Mouse (Mus musculus): ENCODE measurements around the gene Scd4. TPM values are rescaled to one million over a fixed set of nuclear protein-coding genes. Genes with fewer than 3 reads are reported as not detected.

The Scd4 gene
- polyA plus RNA-seq, 1 experiment from 2014 or later, result 0.29 TPM

DNA sequence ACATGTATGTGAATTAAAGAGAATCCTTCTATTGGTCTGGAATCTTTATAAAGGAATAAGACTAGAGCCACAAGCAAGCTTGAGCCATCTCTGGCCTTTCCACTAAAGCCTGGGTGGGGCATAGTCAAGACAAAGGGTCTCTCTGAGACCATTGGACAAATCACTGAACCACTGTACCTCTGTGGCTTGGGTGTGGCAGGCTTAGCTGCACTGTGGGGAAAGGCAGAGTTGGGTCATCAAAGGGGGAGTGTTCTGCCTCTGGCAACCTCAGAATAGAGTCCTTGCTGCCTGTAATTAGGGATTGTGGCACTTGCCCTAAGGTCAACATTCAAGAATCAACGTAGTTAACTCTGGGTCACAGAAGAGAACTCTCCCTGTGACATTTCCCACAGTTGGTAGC, 56.6 kb downstream of the Scd4 start:
- no peaks in the 10 kb centered on the region for H3K9me3 ChIP-seq
- no peak overlapping the region for H3K4me3 ChIP-seq (replicated peaks)
- no peak overlapping the region for H3K4me2 ChIP-seq
- H3K27me3 ChIP-seq, result no peaks in the 10 kb centered on the region
- H3K36me3 ChIP-seq (replicated peaks), result no peaks in the 10 kb centered on the region; the same call in 1 of the 2 replicates
- 12% methylated on average over 1 of the region's 1 CpGs for WGBS
- H3K4me1 ChIP-seq, result peaks cover 18% of the 10 kb centered on the region
- ATAC-seq (ENCODE audit: low FRiP score), result no peak
- H3K27ac ChIP-seq, result no peak overlapping the region
- H3K9ac ChIP-seq, result 0 out of 2 replicates have a peak overlapping the region, but pooled peaks have one; percentile 61

DNA sequence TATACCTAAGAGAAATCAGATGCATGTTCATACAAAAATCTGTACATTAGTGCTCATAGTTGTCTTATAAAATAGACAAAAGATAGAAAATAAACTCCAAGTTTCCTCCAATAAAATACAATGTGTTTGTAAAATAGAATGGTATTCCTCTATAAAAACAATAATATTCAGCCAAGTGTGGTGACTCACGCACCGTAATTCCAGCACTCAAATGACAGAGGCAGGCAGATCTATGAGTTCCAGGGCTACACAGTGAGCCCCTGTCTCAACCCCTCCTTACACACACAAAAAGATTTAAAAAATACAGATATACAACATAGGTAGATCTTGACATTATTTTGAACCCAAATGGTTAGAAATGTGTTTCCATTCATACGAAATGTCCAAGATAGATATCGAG, 59.0 kb downstream of the Scd4 start:
- Histone ChIP-seq H3K4me1 (peaks cover 18% of the 10 kb centered on the region), H3K9ac (no peak overlapping the region), H3K27me3 (no peaks in the 10 kb centered on the region), H3K4me2 (no peak overlapping the region), H3K9me3 (no peaks in the 10 kb centered on the region), H3K27ac (no peak overlapping the region), H3K4me3 (replicated peaks) (no peak overlapping the region), H3K36me3 (replicated peaks) (peaks cover 6% of the 10 kb centered on the region; the same call in 1 of the 2 replicates)
- no peak for ATAC-seq (ENCODE audit: low FRiP score)
- 96% methylated on average over 4 of the region's 4 CpGs for WGBS

DNA sequence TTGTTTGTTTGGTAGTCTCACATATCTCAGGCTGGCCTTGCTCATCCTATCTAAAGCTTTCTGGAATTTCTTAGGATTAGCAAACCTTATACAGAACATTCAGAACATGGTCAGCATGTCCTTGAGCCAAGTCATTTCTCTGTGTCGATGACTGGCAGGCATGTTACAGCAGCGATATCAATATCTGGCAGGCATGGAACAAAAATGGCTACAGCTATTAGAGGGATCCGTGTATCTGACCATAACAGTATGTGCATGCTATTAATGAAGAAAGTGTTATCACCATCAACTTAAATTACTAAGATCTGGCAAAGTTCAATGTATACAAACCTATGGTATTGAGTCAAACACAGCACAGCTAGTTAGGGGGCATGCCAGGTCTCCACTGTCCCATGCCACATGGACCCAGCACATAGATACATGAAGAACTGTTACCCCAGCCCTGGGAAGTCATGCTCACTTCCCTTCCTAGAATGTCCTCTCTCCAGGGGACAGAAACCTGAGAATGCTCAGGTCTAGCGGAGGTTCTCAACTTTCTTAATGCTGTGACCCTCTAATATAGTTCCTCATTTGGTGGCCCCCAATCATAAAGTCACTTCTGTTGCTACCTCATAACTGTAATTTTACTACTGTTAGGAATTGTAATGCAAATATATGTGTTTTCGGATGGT, 59.6 kb downstream of the Scd4 start:
- Histone ChIP-seq H3K36me3 (replicated peaks) (peaks cover 9% of the 10 kb centered on the region; the same call in 1 of the 2 replicates), H3K9ac (no peak overlapping the region), H3K4me3 (replicated peaks) (no peak overlapping the region), H3K4me2 (no peak overlapping the region), H3K4me1 (peaks cover 18% of the 10 kb centered on the region), H3K27me3 (no peaks in the 10 kb centered on the region), H3K27ac (no peak overlapping the region), H3K9me3 (no peaks in the 10 kb centered on the region)
- 88% methylated on average over 5 of the region's 5 CpGs for WGBS
- ATAC-seq (ENCODE audit: low FRiP score), result no peak

DNA sequence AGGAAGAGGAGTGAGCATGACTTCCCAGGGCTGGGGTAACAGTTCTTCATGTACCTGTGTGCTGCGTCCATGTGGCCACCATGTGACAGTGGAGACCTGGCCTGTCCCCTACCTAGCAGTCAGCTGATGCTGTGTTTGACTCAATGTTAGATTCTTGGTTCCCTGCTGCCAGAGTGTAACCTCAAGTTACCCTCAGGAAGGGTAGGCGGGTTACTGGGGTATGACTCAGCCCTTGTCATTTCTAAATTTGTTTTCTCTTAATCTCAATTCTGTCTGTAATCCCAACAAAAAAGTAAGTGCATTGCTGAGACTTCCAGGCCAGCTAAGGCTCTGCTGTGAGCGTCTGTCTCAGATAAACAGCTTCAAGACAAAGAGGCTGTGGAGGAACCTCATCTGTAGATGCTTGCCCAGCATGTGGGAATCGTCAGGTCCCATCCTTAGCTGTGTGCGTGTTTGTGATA, 61.1 kb downstream of the Scd4 start:
- H3K27me3 ChIP-seq, result no peaks in the 10 kb centered on the region
- H3K4me2 ChIP-seq, result no peak overlapping the region
- 84% methylated on average over 5 of the region's 5 CpGs for WGBS
- H3K4me1 ChIP-seq, result peaks cover 9% of the 10 kb centered on the region
- H3K9ac ChIP-seq, result no peak overlapping the region
- H3K4me3 ChIP-seq (replicated peaks), result no peak overlapping the region
- ATAC-seq (ENCODE audit: low FRiP score), result no peak
- peaks cover 22% of the 10 kb centered on the region for H3K36me3 ChIP-seq (replicated peaks)
- H3K27ac ChIP-seq, result no peak overlapping the region
- no peaks in the 10 kb centered on the region for H3K9me3 ChIP-seq

DNA sequence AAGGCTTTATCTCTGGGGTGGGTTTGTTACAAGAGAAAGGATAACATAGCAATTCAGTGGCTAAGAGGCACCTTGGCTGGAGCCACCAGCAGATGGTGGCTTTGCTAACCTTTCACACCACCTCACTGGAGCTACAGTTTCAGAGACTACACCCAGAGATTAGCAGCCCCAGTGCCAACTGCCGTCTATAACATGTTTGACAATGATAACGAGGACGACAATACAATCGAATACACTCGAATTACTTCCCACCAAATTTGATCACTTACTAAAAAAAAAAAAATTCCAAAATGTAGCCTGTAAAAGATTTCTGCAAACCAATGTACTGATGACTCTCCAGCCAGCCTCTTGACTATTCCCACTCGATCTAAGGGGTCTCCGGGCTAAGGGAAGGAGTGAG, 62.1 kb downstream of the Scd4 start:
- Histone ChIP-seq H3K27me3 (no peaks in the 10 kb centered on the region), H3K4me2 (no peak overlapping the region), H3K9me3 (no peaks in the 10 kb centered on the region), H3K27ac (no peak overlapping the region), H3K36me3 (replicated peaks) (peaks cover 32% of the 10 kb centered on the region), H3K4me3 (replicated peaks) (no peak overlapping the region), H3K9ac (no peak overlapping the region), H3K4me1 (no peaks in the 10 kb centered on the region)
- ATAC-seq (ENCODE audit: low FRiP score), result no peak
- WGBS, result 86% methylated on average over 7 of the region's 7 CpGs

Small RNA genes lying within 50 kb of the gene (microRNA-seq; reads per million reads assigned to microRNA genes)
- gene Mir5114, result not detected

Other genes starting within 250 kb of the Scd4 start
- 65.1 and 70.9 TPM in 2 replicates for gene Chuk, start 225.6 kb upstream of the Scd4 start, polyA plus RNA-seq (2016; fragmentation: Nextera tagmentation; extraction: Ambion mirVana)
- 47.5 and 49.0 TPM in 2 replicates for gene Cwf19l1, start 197.2 kb upstream of the Scd4 start, polyA plus RNA-seq (2016; fragmentation: Nextera tagmentation; extraction: Ambion mirVana)
- gene Bloc1s2, start 186.6 kb upstream of the Scd4 start, polyA plus RNA-seq (2016; fragmentation: Nextera tagmentation; extraction: Ambion mirVana), result 123 TPM in 2 replicates
- 0.19 and 0.36 TPM in 2 replicates for gene Pkd2l1, start 140.7 kb upstream of the Scd4 start, polyA plus RNA-seq (2016; fragmentation: Nextera tagmentation; extraction: Ambion mirVana)
- gene Scd3, start 129.8 kb upstream of the Scd4 start, polyA plus RNA-seq (2016; fragmentation: Nextera tagmentation; extraction: Ambion mirVana), result 0.77 and 1.00 TPM in 2 replicates
- 470 and 492 TPM in 2 replicates for gene Scd2, start 39.4 kb upstream of the Scd4 start, polyA plus RNA-seq (2016; fragmentation: Nextera tagmentation; extraction: Ambion mirVana)
- 10.6 and 10.8 TPM in 2 replicates for gene Scd1, start 74.8 kb downstream of the Scd4 start, polyA plus RNA-seq (2016; fragmentation: Nextera tagmentation; extraction: Ambion mirVana)
- gene Wnt8b, start 160.4 kb downstream of the Scd4 start, polyA plus RNA-seq (2016; fragmentation: Nextera tagmentation; extraction: Ambion mirVana), result 24.4 and 36.8 TPM in 2 replicates
- 0.36 and 0.42 TPM in 2 replicates for gene Sec31b, start 212.8 kb downstream of the Scd4 start, polyA plus RNA-seq (2016; fragmentation: Nextera tagmentation; extraction: Ambion mirVana)
- not detected in 2 replicates for gene Gm20538, start 219.7 kb downstream of the Scd4 start, polyA plus RNA-seq (2016; fragmentation: Nextera tagmentation; extraction: Ambion mirVana)
- 378 and 384 TPM in 2 replicates for gene Ndufb8, start 222.3 kb downstream of the Scd4 start, polyA plus RNA-seq (2016; fragmentation: Nextera tagmentation; extraction: Ambion mirVana)
- gene Hif1an, start 229.8 kb downstream of the Scd4 start, polyA plus RNA-seq (2016; fragmentation: Nextera tagmentation; extraction: Ambion mirVana), result 46.5 and 48.9 TPM in 2 replicates

All from forebrain, embryonic 12.5 days (tissue).